Mouse (Mus musculus): Measurements from ENCODE around the gene Tcp11l2. TPM values are rescaled to one million over a fixed set of nuclear protein-coding genes. Genes with fewer than 3 reads are reported as not detected.
A peak's percentile ranks its signal among the peaks of the same experiment; 100 is the strongest.

The Tcp11l2 gene
- polyA plus RNA-seq, 1 experiment from 2014 or later, result 39.0 TPM

DNA sequence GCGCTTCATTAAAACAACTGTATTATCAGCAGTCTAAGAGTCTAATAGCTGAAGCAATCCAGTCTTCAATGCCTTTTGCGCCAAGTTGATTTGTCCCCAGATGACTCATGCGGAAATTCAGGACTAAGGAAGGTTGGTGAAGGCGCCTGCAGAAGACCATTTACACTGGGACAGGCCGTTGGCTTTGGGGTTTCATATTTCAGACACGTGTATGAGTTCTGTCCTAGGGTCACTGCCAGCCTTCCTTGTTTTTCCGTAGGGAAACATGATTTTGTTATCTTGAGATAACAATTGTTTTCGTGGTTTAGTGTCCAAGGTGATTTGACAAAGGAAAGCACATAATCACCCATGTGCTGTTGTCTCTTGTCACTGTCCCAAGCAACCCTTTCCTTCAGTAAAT lies 4.8 kb downstream of the Tcp11l2 start:
- Histone ChIP-seq H3K27ac (no peak overlapping the region), H3K9me3 (replicated peaks) (no peaks in the 10 kb centered on the region), H3K4me3 (replicated peaks) (no peak overlapping the region), H3K4me1 (replicated peaks) (peaks cover 39% of the 10 kb centered on the region), H3K9ac (no peak overlapping the region), H3K27me3 (no peaks in the 10 kb centered on the region), H3K4me2 (no peak overlapping the region), H3K36me3 (no peaks in the 10 kb centered on the region)
- ATAC-seq (ENCODE audit: low read depth) (no peak), DNase-seq (no peak)
- 48% methylated on average over 8 of the region's 8 CpGs for WGBS (ENCODE audit: insufficient replicate concordance)

DNA sequence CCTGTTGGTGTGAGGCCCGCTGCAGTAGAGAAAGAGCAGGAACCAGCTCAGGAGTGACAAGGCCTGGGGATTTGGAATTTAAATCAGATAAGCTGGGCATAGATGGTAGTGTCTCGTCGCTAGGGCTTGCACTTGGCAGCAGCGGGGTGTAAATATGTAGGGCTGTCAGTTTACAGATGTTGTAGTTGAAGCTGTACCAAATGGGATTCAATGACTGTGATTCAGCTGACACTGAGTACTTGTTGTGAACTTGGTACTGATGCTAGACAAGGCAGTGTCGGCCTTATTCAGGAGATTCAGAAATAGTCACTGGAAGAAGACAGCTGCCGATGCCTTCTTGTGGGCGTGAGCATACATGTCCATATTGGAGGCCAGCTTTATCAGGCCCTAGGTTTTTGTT lies 5.8 kb downstream of the Tcp11l2 start:
- no peak overlapping the region for H3K9ac ChIP-seq
- H3K36me3 ChIP-seq, result no peaks in the 10 kb centered on the region
- H3K9me3 ChIP-seq (replicated peaks), result no peaks in the 10 kb centered on the region
- H3K4me3 ChIP-seq (replicated peaks), result no peak overlapping the region
- no peak for ATAC-seq (ENCODE audit: low read depth)
- DNase-seq, result no peak
- no peak overlapping the region for H3K27ac ChIP-seq
- H3K4me2 ChIP-seq, result no peak overlapping the region
- peaks cover 34% of the 10 kb centered on the region for H3K4me1 ChIP-seq (replicated peaks)
- no peaks in the 10 kb centered on the region for H3K27me3 ChIP-seq
- 73% methylated on average over 7 of the region's 7 CpGs for WGBS (ENCODE audit: insufficient replicate concordance)

DNA sequence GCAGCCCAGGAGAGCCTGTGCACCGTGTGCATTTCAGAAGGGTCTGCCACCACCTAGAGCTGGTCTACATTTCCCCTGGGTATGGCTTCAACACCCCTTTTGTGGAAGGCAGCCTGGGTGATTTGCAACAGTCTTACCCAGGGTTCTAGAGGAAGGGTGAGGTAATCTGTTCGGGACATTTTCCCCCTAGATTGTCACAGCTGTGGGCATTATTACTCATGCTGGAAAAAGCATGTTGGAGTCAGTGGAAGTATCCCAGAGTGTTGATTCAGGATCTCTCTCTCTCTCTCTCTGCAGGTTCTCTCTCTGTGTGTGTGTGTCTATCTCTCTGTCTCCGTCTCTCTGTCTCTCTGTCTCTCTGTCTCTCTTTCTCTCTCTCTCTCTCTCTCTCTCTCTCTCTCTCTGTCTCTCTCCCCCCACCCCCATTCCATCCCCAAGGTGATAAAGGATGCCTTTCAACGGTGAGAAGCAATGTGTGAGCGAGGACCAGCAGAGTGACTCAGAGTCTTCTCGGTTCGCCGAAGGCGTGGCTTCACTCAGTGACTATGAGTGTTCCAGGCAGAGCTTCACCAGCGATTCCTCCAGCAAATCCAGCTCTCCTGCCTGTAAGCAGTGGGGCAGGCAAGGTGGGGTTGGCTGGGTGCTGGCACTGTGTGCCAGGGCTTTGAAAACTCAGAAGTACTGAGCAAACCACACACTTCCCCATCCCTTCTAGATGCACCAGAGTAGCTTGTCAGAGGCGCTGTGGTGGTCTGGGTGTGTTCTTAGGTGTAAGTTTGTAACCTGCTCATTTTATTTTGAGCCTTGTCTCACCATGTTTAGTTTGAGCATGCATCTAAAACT lies 8.2 kb downstream of the Tcp11l2 start:
- H3K4me2 ChIP-seq, result no peak overlapping the region
- H3K4me1 ChIP-seq (replicated peaks), result peaks cover 10% of the 10 kb centered on the region
- WGBS (ENCODE audit: insufficient replicate concordance), result 42% methylated on average over 11 of the region's 11 CpGs
- no peaks in the 10 kb centered on the region for H3K9me3 ChIP-seq (replicated peaks)
- 0 out of 2 replicates have a peak, but pooled peaks cover 4% of the 10 kb centered on the region for H3K36me3 ChIP-seq
- no peak overlapping the region for H3K27ac ChIP-seq
- no peaks in the 10 kb centered on the region for H3K27me3 ChIP-seq
- DNase-seq, result no peak
- H3K9ac ChIP-seq, result no peak overlapping the region
- ATAC-seq (ENCODE audit: low read depth), result no peak
- no peak overlapping the region for H3K4me3 ChIP-seq (replicated peaks)

DNA sequence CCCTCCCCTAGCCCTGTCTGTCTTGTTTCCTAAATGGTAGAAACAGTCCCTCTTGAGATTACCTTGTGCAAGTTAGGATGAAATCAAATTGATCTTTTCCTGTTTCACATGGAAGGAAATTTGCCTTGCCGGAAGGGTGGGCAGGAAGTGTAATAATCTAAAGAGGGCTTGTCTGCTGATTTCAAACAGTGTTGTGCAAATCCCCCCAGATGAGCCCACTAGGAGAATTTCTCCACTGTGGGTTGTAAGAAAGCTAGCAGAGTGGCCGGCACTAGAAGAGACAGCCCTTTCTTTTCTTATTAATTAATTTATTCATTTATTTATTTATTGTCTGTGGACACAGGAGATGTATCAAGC lies 8.8 kb downstream of the Tcp11l2 start:
- WGBS (ENCODE audit: insufficient replicate concordance), result 41% methylated on average over 2 of the region's 2 CpGs
- Histone ChIP-seq H3K4me1 (replicated peaks) (peaks cover 6% of the 10 kb centered on the region; the same call in 1 of the 2 replicates), H3K4me2 (no peak overlapping the region), H3K9me3 (replicated peaks) (no peaks in the 10 kb centered on the region), H3K27me3 (no peaks in the 10 kb centered on the region), H3K27ac (no peak overlapping the region), H3K36me3 (peaks cover 10% of the 10 kb centered on the region; the same call in 1 of the 2 replicates), H3K4me3 (replicated peaks) (no peak overlapping the region), H3K9ac (no peak overlapping the region)
- DNase-seq, result no peak
- ATAC-seq (ENCODE audit: low read depth), result no peak

DNA sequence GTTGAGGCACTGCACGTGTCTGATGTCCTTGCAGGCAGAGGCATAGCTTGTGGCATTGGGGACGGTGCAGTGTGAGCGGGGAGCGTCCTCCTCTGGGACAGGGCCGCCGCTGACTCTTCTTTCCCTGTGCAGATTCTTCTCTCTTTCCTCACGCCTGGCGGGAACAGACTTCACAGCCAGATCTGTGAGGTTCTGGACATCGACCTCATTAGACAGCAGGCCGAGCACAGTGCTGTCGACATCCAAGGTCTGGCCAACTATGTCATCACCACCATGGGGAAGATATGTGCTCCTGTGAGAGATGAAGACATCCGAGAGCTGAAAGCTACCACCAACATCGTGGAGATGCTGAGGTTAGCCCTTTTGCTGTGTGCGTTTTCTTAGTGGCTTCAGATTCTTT lies 14.5 kb downstream of the Tcp11l2 start:
- 71% methylated on average over 14 of the region's 14 CpGs for WGBS (ENCODE audit: insufficient replicate concordance)
- H3K4me2 ChIP-seq, result no peak overlapping the region
- H3K27ac ChIP-seq, result no peak overlapping the region
- H3K9me3 ChIP-seq (replicated peaks), result no peaks in the 10 kb centered on the region
- peaks cover 8% of the 10 kb centered on the region for H3K4me1 ChIP-seq (replicated peaks)
- H3K9ac ChIP-seq, result no peak overlapping the region
- no peak for DNase-seq
- H3K4me3 ChIP-seq (replicated peaks), result no peak overlapping the region
- ATAC-seq (ENCODE audit: low read depth), result no peak
- H3K36me3 ChIP-seq, result peaks cover 16% of the 10 kb centered on the region
- no peaks in the 10 kb centered on the region for H3K27me3 ChIP-seq

DNA sequence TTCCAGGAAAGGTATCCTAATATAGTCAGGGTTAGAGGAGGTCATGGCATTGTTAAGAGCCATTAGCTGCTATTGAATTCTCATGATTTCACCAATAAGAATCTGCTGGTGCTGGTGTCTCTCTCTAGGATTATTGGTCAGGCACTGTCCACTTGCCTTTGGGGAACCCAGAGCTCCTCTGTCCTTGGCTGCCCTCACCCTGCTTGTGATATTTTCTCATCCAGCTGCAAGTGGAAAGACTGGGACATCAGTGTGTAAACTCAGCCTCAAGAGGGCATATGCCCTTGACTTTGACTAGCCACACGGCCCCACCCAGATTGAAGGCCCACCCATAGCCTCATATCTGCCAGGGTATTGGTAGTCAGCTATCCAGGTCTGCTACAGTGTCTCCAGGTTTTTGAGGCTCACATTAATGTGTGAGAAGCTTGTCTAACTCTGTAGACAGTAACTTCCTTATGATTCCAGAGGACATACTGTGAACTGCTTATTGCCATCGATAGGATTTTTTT lies 15.3 kb downstream of the Tcp11l2 start:
- no peak overlapping the region for H3K9ac ChIP-seq
- DNase-seq (no peak), ATAC-seq (ENCODE audit: low read depth) (peak; percentile 47; the same call in 1 of the 2 replicates)
- H3K27me3 ChIP-seq, result no peaks in the 10 kb centered on the region
- WGBS (ENCODE audit: insufficient replicate concordance), result 72% methylated on average over 2 of the region's 2 CpGs
- H3K4me3 ChIP-seq (replicated peaks), result no peak overlapping the region
- H3K4me1 ChIP-seq (replicated peaks), result peaks cover 8% of the 10 kb centered on the region
- peaks cover 16% of the 10 kb centered on the region for H3K36me3 ChIP-seq
- H3K4me2 ChIP-seq, result no peak overlapping the region
- H3K9me3 ChIP-seq (replicated peaks), result no peaks in the 10 kb centered on the region
- H3K27ac ChIP-seq, result no peak overlapping the region

DNA sequence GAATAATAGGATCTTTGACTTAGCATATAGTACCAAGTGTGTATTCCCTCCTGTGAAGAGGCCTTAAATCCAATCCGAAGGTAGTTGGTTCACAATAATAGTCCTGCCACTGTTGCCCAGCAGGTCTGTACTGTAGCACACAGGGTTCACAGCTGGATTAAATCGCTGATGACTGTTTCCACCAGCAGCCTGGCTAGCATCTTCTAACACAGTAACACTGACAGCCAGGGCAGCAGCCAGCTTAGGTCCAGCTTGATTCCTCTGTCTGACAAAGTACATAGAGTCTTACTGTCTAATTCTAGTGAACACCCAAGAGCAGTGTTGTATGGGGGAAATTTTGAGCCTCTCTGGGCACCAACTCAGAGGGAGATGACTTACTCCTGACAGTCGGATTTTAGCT lies 16.3 kb downstream of the Tcp11l2 start:
- Histone ChIP-seq H3K9ac (no peak overlapping the region), H3K4me2 (no peak overlapping the region), H3K4me3 (replicated peaks) (no peak overlapping the region), H3K27ac (no peak overlapping the region), H3K4me1 (replicated peaks) (peaks cover 8% of the 10 kb centered on the region), H3K9me3 (replicated peaks) (no peaks in the 10 kb centered on the region), H3K36me3 (peaks cover 14% of the 10 kb centered on the region), H3K27me3 (no peaks in the 10 kb centered on the region)
- ATAC-seq (ENCODE audit: low read depth), result no peak
- DNase-seq, result no peak
- 54% methylated on average over 3 of the region's 3 CpGs for WGBS (ENCODE audit: insufficient replicate concordance)

DNA sequence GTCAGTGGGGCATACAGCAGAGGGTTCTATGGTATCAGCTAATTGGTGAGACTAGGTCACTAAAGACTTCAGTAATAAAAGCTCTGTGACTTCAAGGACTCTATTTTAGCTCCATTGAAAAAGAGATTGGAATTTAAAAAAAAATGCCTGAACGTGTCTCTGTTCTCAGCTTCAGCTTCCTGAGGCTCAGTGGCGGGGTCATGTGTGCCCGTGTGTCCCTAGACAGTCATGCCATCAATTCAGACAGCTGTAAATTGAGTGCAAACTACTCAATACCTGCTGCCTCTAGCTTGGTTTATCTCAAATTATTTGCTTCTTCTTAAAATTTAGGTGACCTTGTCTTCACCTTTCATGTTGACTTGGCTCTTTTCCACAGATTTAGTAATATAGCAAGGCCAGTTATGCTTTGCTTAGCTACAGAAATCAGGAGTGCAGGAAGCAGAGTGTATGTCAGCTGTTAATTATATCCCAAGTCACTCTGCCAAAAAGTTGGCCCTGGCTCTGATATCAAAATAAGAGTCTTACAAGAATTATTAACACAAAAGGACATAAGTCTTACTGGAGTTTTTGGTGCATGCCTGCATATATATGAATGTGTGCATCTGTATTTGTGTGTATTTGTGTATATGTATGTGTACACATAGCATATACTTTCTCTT lies 20.8 kb downstream of the Tcp11l2 start:
- Histone ChIP-seq H3K4me3 (replicated peaks) (no peak overlapping the region), H3K27me3 (no peaks in the 10 kb centered on the region), H3K9me3 (replicated peaks) (no peaks in the 10 kb centered on the region), H3K4me1 (replicated peaks) (no peaks in the 10 kb centered on the region), H3K4me2 (no peak overlapping the region), H3K27ac (no peak overlapping the region), H3K9ac (no peak overlapping the region), H3K36me3 (0 out of 2 replicates have a peak, but pooled peaks cover 2% of the 10 kb centered on the region)
- 59% methylated on average over 3 of the region's 3 CpGs for WGBS (ENCODE audit: insufficient replicate concordance)
- DNase-seq, result no peak
- no peak for ATAC-seq (ENCODE audit: low read depth)

DNA sequence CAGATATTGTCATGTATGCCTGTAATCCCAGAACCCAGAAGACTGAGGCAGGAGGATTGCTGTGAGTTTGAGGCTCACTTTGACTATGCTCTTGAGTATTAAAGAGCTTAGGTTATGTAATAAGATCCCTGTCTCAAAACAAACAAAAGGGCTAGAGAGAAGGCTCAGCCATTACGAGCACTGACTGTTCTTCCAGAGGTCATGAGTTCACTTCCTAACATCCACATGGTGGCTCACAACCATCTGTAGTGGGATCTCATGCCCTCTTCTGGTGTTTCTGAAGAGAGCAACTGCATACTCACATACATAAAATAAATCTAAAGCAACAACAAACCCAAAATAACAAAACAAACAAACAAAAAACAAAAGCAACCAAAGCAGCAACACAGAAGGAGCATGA lies 21.7 kb downstream of the Tcp11l2 start:
- no peak overlapping the region for H3K4me2 ChIP-seq
- H3K27me3 ChIP-seq, result no peaks in the 10 kb centered on the region
- no peaks in the 10 kb centered on the region for H3K36me3 ChIP-seq
- DNase-seq (no peak), ATAC-seq (ENCODE audit: low read depth) (no peak)
- no peaks in the 10 kb centered on the region for H3K4me1 ChIP-seq (replicated peaks)
- H3K27ac ChIP-seq, result no peak overlapping the region
- no peak overlapping the region for H3K9ac ChIP-seq
- H3K9me3 ChIP-seq (replicated peaks), result no peaks in the 10 kb centered on the region
- H3K4me3 ChIP-seq (replicated peaks), result no peak overlapping the region
- WGBS (ENCODE audit: insufficient replicate concordance), result 43% methylated on average over 1 of the region's 1 CpGs

DNA sequence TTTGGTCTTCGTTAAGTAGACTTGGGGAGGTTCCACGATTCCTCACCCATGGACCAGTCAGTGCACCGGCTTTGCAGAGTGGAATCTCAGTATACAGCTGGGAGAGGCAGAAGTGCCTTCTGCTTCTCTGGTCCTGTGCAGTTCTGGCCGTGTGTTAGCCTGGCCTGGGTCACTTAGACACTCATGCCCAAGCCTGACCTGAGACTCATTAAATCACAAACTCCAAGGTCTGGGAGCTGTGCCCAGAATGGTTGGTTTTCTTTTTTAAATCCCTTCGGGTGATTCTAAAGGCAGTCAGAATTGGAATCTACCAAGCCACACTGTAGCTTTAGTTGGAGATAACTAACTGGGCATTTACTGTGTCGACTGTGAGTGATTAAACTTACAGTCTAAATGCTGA lies 23.7 kb downstream of the Tcp11l2 start:
- 0 out of 2 replicates have a peak, but pooled peaks cover 4% of the 10 kb centered on the region for H3K36me3 ChIP-seq
- H3K9ac ChIP-seq, result no peak overlapping the region
- DNase-seq, result no peak
- H3K27ac ChIP-seq, result no peak overlapping the region
- no peak overlapping the region for H3K4me2 ChIP-seq
- H3K4me3 ChIP-seq (replicated peaks), result no peak overlapping the region
- H3K9me3 ChIP-seq (replicated peaks), result no peaks in the 10 kb centered on the region
- H3K4me1 ChIP-seq (replicated peaks), result no peaks in the 10 kb centered on the region
- 55% methylated on average over 6 of the region's 6 CpGs for WGBS (ENCODE audit: insufficient replicate concordance)
- no peaks in the 10 kb centered on the region for H3K27me3 ChIP-seq
- ATAC-seq (ENCODE audit: low read depth), result no peak

DNA sequence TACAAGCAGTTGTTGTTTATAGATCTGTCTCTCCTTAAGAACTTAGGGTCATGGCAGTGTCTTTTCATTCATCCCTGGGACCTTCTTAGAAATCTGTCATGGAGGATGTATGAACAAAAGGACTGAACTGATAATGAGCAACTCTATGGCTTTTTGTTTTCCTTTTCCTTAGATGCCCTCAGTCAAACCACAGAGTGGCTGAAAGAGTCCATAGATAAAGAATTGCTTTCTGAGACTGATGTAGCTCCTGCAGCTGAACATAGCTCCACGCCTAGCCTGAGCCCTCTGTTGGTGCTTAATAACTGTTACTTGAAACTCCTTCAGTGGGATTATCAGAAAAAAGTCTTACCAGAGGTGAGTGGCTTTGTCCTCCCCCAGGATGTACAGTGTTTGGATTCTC lies 27.9 kb downstream of the Tcp11l2 start:
- Histone ChIP-seq H3K27ac (no peak overlapping the region), H3K4me3 (replicated peaks) (no peak overlapping the region), H3K9me3 (replicated peaks) (no peaks in the 10 kb centered on the region), H3K9ac (no peak overlapping the region), H3K4me2 (no peak overlapping the region), H3K27me3 (no peaks in the 10 kb centered on the region), H3K36me3 (0 out of 2 replicates have a peak, but pooled peaks cover 7% of the 10 kb centered on the region), H3K4me1 (replicated peaks) (no peaks in the 10 kb centered on the region)
- DNase-seq, result no peak
- 13% methylated on average over 1 of the region's 1 CpGs for WGBS (ENCODE audit: insufficient replicate concordance)
- no peak for ATAC-seq (ENCODE audit: low read depth)

All from liver, embryonic 13.5 days (tissue).